Mouse (Mus musculus): ENCODE data around the gene Olfr1009.
"Not testable (repeated sequence)": the region's sequence is repeated elsewhere in the genome, so short reads cannot be mapped to it uniquely, and the experiment has no call there.

Gene Olfr1009

GRCm38 (mm10) chr2:85715119-85715518, at the start of gene Olfr1009:
Gene Olfr1009, plus strand, starts transcription at chr2:85715419.
- DNase-seq = no peak

- no peak for DNase-seq
These were observed 36.6 kb upstream of the Olfr1009 start, which contains the start of gene Olfr1006 for GRCm38 (mm10) chr2:85678667-85679066. Gene Olfr1006, minus strand, starts transcription at chr2:85678767.

GRCm38 (mm10) chr2:85689131-85689530, 26.1 kb upstream of the Olfr1009 start, which contains the start of gene Olfr1008:
Gene Olfr1008, plus strand, starts transcription at chr2:85689431.
- DNase-seq = no peak

GRCm38 (mm10) chr2:85710680-85711079, 4.5 kb upstream of the Olfr1009 start:
- not testable (repeated sequence) for DNase-seq

- DNase-seq = no peak
These were observed 4.1 kb upstream of the Olfr1009 start for GRCm38 (mm10) chr2:85711159-85711558.

GRCm38 (mm10) chr2:85725793-85726192, 10.6 kb downstream of the Olfr1009 start:
- no peak for DNase-seq

- DNase-seq = peak; percentile 56
These were observed 38.6 kb downstream of the Olfr1009 start for GRCm38 (mm10) chr2:85753822-85754221.

GRCm38 (mm10) chr2:85762666-85763065, 47.4 kb downstream of the Olfr1009 start, which contains the start of gene Olfr1012:
Gene Olfr1012, minus strand, starts transcription at chr2:85762766.
- DNase-seq = no peak

GRCm38 (mm10) chr2:85766798-85767197, 51.6 kb downstream of the Olfr1009 start, which contains the start of gene Olfr1013:
Gene Olfr1013, plus strand, starts transcription at chr2:85767098.
- DNase-seq = no peak

GRCm38 (mm10) chr2:85772413-85772812, 57.2 kb downstream of the Olfr1009 start, which contains the start of gene Olfr1014:
Gene Olfr1014, plus strand, starts transcription at chr2:85772713.
- no peak for DNase-seq

Data from heart, adult 11 months (tissue).